Mouse (Mus musculus) lung, postnatal 4 days (tissue): ENCODE data around the gene Arhgap27.
"Not testable (repeated sequence)": the region's sequence is repeated elsewhere in the genome, so short reads cannot be mapped to it uniquely, and the experiment has no call there.

Experiments used
- DNase-seq, 2 experiments: peaks; one replicate each; pipeline ENCODE4 v3.0.0; 2021

Gene Arhgap27

GRCm38 (mm10) chr11:103332186-103332889 lies 31.2 kb downstream of the Arhgap27 start:
- DNase-seq = peak; percentile 80 to 92

- DNase-seq = no peak
These were observed 31.8 kb downstream of the Arhgap27 start for GRCm38 (mm10) chr11:103331502-103332185.

- DNase-seq = no peak
These were observed 32.7 kb downstream of the Arhgap27 start for GRCm38 (mm10) chr11:103330651-103331319.

GRCm38 (mm10) chr11:103326950-103327349 lies 36.5 kb downstream of the Arhgap27 start:
- peak; percentile 61 to 85 for DNase-seq

GRCm38 (mm10) chr11:103325172-103325571 lies 38.3 kb downstream of the Arhgap27 start:
- DNase-seq = peak; percentile 65 to 80

- peak in 1 of 2 experiments; percentile 60 for DNase-seq
These were observed 38.8 kb downstream of the Arhgap27 start for GRCm38 (mm10) chr11:103324723-103325122.

GRCm38 (mm10) chr11:103322832-103323231 lies 40.7 kb downstream of the Arhgap27 start:
- not testable (repeated sequence) for DNase-seq

GRCm38 (mm10) chr11:103320646-103321045 lies 42.8 kb downstream of the Arhgap27 start:
- no peak for DNase-seq

GRCm38 (mm10) chr11:103320196-103320595 lies 43.3 kb downstream of the Arhgap27 start:
- no peak for DNase-seq

GRCm38 (mm10) chr11:103318042-103318441 lies 45.5 kb downstream of the Arhgap27 start:
- no peak for DNase-seq

- DNase-seq = no peak
These were observed 48.1 kb downstream of the Arhgap27 start for GRCm38 (mm10) chr11:103315379-103315778.

- no peak for DNase-seq
These were observed 48.6 kb downstream of the Arhgap27 start for GRCm38 (mm10) chr11:103314736-103315374.

- DNase-seq = no peak
These were observed 50.0 kb downstream of the Arhgap27 start for GRCm38 (mm10) chr11:103313542-103313941.

GRCm38 (mm10) chr11:103312655-103313255 lies 50.7 kb downstream of the Arhgap27 start:
- no peak for DNase-seq

GRCm38 (mm10) chr11:103311960-103312611 lies 51.4 kb downstream of the Arhgap27 start:
- peak; percentile 81 to 89 for DNase-seq

GRCm38 (mm10) chr11:103309956-103310574 lies 53.4 kb downstream of the Arhgap27 start:
- DNase-seq = no peak

GRCm38 (mm10) chr11:103307910-103308309 lies 55.6 kb downstream of the Arhgap27 start:
- peak; percentile 64 to 78 for DNase-seq

GRCm38 (mm10) chr11:103304525-103304924 lies 59.0 kb downstream of the Arhgap27 start:
- DNase-seq = no peak

GRCm38 (mm10) chr11:103294772-103295171 lies 68.7 kb downstream of the Arhgap27 start:
- no peak for DNase-seq

- no peak for DNase-seq
These were observed 69.4 kb downstream of the Arhgap27 start for GRCm38 (mm10) chr11:103294066-103294465.

GRCm38 (mm10) chr11:103292890-103293287 lies 70.6 kb downstream of the Arhgap27 start:
- DNase-seq = no peak
